Mouse (Mus musculus): Measurements from ENCODE around the gene Grik2. TPM values are rescaled to one million over a fixed set of nuclear protein-coding genes. Genes with fewer than 3 reads are reported as not detected.
"Not testable (repeated sequence)": the region's sequence is repeated elsewhere in the genome, so short reads cannot be mapped to it uniquely, and the experiment has no call there.

Gene Grik2
- polyA plus RNA-seq, 1 experiment = 0.05 TPM

DNA sequence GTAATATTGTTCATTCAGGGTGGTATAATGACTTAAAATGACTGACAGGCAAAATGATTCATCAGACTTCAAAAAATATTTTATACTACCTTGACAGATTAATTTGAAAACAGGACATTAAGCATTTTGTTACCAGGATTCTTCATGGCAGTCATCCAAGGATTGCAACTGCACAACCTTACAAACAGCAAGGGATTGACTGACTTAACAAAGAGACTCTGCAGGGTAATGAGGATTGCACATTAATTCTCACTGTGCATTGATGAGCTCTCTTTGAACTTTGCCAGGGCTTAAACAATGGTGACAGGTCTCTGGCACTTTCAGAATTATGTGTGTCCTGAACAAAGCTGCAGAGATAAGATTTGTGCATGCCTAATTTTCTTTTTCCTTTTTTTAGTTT is 466.2 kb downstream of the Grik2 start:
- no peaks in the 10 kb centered on the region for H3K4me1 ChIP-seq (replicated peaks; ENCODE audit: control insufficient read depth, insufficient read depth, low read length)
- no peak for TF ChIP-seq POLR2A (IDR thresholded peaks at IDR 0.05; ENCODE audit: control insufficient read depth, extremely low read depth, insufficient read depth, low read length, poor library complexity)
- no peak for TF ChIP-seq CTCF (IDR thresholded peaks at IDR 0.05; ENCODE audit: borderline replicate concordance, control insufficient read depth, extremely low read depth, insufficient read depth, low read length, poor library complexity)
- H3K4me3 ChIP-seq (ENCODE audit: control insufficient read depth, insufficient read depth, low read length) = no peak overlapping the region
- H3K36me3 ChIP-seq (ENCODE audit: control insufficient read depth, insufficient read depth, low read length) = no peaks in the 10 kb centered on the region
- H3K27ac ChIP-seq (ENCODE audit: control insufficient read depth, insufficient read depth, low read length) = no peak overlapping the region
- no peaks in the 10 kb centered on the region for H3K27me3 ChIP-seq (ENCODE audit: control insufficient read depth, insufficient read depth, low read length)
- no peak for DNase-seq

DNA sequence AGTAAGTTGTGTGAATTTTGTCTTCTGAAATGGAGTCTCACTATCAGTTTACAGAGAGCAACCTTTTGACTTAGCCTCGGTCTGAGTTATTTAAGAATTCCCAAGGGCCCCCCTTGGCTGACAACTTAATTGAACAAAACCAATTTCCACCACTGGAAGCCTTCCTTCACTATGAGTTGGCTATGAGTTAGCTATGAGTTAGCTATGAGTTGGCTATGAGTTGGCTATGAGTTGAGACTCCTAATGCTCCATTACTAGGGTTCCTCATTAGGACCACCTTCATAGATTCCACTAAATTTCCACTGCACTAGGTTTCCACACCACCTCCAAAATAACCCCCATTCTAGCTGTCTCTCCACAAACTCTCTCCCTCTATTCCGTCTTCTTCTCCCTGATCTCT is 468.7 kb downstream of the Grik2 start:
- no peak for TF ChIP-seq POLR2A (IDR thresholded peaks at IDR 0.05; ENCODE audit: control insufficient read depth, extremely low read depth, insufficient read depth, low read length, poor library complexity)
- no peak for TF ChIP-seq CTCF (IDR thresholded peaks at IDR 0.05; ENCODE audit: borderline replicate concordance, control insufficient read depth, extremely low read depth, insufficient read depth, low read length, poor library complexity)
- no peaks in the 10 kb centered on the region for H3K36me3 ChIP-seq (ENCODE audit: control insufficient read depth, insufficient read depth, low read length)
- H3K4me1 ChIP-seq (replicated peaks; ENCODE audit: control insufficient read depth, insufficient read depth, low read length) = no peaks in the 10 kb centered on the region
- no peak overlapping the region for H3K27ac ChIP-seq (ENCODE audit: control insufficient read depth, insufficient read depth, low read length)
- WGBS = 87% methylated on average over 2 of the region's 2 CpGs
- DNase-seq = no peak
- H3K4me3 ChIP-seq (ENCODE audit: control insufficient read depth, insufficient read depth, low read length) = no peak overlapping the region
- H3K27me3 ChIP-seq (ENCODE audit: control insufficient read depth, insufficient read depth, low read length) = no peaks in the 10 kb centered on the region

DNA sequence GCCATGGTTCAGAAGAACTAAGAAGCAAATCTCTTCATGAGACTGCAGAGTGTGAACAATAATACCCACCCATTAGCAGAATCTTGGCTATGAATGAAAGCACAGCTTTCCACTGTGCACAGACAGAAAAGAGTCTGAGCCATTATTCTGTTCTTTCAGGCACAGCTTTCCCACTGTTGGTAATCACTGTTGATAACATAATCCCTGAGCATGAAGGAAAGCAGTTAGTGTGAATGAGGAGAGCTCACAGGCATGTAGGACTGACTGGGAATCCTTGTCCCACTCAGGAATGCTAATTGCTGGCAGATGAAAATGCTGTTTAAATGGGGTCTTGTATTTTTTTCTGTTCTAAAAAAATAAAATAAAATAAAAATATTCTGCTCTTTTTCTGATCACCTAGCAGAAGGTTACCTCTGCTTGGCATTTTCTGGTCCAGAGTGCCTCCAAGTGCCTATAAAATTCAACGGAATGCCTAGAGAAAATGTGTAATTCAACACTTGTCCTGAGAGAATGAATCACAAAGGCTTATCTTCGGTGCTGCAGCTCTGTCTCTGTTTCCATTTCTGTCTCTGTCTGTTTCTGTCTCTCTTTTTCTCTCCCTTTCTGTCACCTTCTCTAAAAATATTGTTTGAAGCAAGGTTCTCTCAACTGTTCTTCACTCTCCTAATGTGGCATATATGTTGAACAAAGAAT is 532.2 kb downstream of the Grik2 start:
- no peak for DNase-seq
- no peak overlapping the region for H3K4me3 ChIP-seq (ENCODE audit: control insufficient read depth, insufficient read depth, low read length)
- no peaks in the 10 kb centered on the region for H3K36me3 ChIP-seq (ENCODE audit: control insufficient read depth, insufficient read depth, low read length)
- H3K27ac ChIP-seq (ENCODE audit: control insufficient read depth, insufficient read depth, low read length) = no peak overlapping the region
- no peaks in the 10 kb centered on the region for H3K4me1 ChIP-seq (replicated peaks; ENCODE audit: control insufficient read depth, insufficient read depth, low read length)
- no peak for TF ChIP-seq POLR2A (IDR thresholded peaks at IDR 0.05; ENCODE audit: control insufficient read depth, extremely low read depth, insufficient read depth, low read length, poor library complexity)
- TF ChIP-seq CTCF (IDR thresholded peaks at IDR 0.05; ENCODE audit: borderline replicate concordance, control insufficient read depth, extremely low read depth, insufficient read depth, low read length, poor library complexity) = no peak
- H3K27me3 ChIP-seq (ENCODE audit: control insufficient read depth, insufficient read depth, low read length) = no peaks in the 10 kb centered on the region
- WGBS = 64% methylated on average over 2 of the region's 2 CpGs

DNA sequence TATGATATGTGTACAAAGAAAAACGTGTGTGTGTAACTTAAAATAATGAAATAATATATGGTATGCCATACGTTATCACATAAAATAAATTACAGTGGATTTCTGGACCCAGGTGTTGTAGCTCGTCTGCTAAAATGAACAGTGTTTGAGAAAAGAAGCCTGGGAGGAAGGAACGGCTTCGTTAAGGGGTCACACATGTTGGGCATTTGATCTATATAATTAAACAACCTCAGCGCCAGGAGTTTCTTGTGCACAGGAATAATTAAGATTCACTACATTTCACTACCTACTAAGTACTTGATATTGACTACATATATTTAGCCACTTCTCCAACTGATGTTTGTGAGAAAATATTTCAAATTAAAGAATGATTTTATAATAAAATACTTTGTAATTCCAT is 551.2 kb downstream of the Grik2 start:
- WGBS = 88% methylated on average over 6 of the region's 6 CpGs
- H3K36me3 ChIP-seq (ENCODE audit: control insufficient read depth, insufficient read depth, low read length); H3K4me1 ChIP-seq (replicated peaks; ENCODE audit: control insufficient read depth, insufficient read depth, low read length); H3K27me3 ChIP-seq (ENCODE audit: control insufficient read depth, insufficient read depth, low read length); DNase-seq; H3K27ac ChIP-seq (ENCODE audit: control insufficient read depth, insufficient read depth, low read length); H3K4me3 ChIP-seq (ENCODE audit: control insufficient read depth, insufficient read depth, low read length): not testable (repeated sequence)

DNA sequence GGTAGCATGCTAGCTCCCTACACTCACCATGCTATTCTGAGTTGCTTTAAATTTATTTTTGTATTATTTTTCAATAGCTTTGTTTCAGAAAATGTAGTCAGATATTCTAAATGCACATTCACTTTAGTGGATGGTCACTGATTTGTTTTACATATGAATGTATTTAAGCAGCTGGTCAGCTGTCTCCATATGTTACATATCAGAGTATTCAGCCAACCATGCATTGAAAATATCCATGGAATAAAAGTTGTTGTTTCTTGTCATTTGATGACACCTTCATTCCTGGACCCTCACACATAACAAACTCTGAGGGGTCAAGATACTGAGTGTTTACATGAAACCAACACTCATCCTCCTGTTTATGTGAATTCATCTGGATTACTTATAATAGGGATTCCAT is 551.7 kb downstream of the Grik2 start:
- H3K36me3 ChIP-seq (ENCODE audit: control insufficient read depth, insufficient read depth, low read length); H3K4me1 ChIP-seq (replicated peaks; ENCODE audit: control insufficient read depth, insufficient read depth, low read length); H3K27ac ChIP-seq (ENCODE audit: control insufficient read depth, insufficient read depth, low read length); H3K27me3 ChIP-seq (ENCODE audit: control insufficient read depth, insufficient read depth, low read length); H3K4me3 ChIP-seq (ENCODE audit: control insufficient read depth, insufficient read depth, low read length); DNase-seq: not testable (repeated sequence)

DNA sequence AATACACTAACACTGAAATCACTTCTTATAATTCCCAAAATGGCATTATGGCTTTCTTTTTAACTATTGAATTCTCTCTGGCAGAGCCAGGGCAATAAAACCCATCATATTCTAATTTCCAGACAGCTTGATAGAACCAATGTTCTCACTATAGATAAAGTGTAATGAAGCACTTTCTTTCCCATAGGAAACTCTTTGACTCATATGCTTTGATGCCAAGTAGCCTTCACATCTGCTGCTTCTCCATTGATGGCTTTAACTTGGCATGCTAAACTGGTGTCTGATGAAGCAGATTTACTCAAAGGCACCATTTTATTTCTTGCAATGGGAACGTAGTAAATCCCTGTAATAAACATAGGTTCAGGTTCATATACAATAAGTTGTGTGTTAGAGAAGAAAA is 568.5 kb downstream of the Grik2 start:
- 74% methylated on average over 1 of the region's 1 CpGs for WGBS
- H3K4me3 ChIP-seq (ENCODE audit: control insufficient read depth, insufficient read depth, low read length) = no peak overlapping the region
- no peaks in the 10 kb centered on the region for H3K4me1 ChIP-seq (replicated peaks; ENCODE audit: control insufficient read depth, insufficient read depth, low read length)
- no peak for DNase-seq
- no peak for TF ChIP-seq POLR2A (IDR thresholded peaks at IDR 0.05; ENCODE audit: control insufficient read depth, extremely low read depth, insufficient read depth, low read length, poor library complexity)
- no peak for TF ChIP-seq CTCF (IDR thresholded peaks at IDR 0.05; ENCODE audit: borderline replicate concordance, control insufficient read depth, extremely low read depth, insufficient read depth, low read length, poor library complexity)
- H3K27me3 ChIP-seq (ENCODE audit: control insufficient read depth, insufficient read depth, low read length) = no peaks in the 10 kb centered on the region
- no peak overlapping the region for H3K27ac ChIP-seq (ENCODE audit: control insufficient read depth, insufficient read depth, low read length)
- no peaks in the 10 kb centered on the region for H3K36me3 ChIP-seq (ENCODE audit: control insufficient read depth, insufficient read depth, low read length)

DNA sequence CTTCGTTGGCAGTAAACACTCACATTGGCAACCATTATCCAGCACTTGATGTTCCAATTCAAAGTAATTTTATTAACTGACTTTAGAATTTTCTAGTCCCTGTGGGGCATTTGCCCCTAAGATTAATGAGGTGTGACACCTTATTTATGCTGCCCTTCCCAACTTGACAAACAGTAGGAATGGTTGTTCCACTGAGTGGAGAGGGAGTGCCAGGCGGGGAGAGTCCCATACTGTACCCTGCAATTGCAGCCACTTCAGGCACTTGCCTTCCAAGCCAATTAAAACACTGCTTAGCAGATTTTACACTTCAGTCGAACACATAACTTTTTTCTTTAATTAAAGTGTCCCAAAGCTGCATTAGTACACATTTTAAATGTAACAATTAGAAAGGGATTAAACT is 568.9 kb downstream of the Grik2 start:
- no peak overlapping the region for H3K4me3 ChIP-seq (ENCODE audit: control insufficient read depth, insufficient read depth, low read length)
- no peaks in the 10 kb centered on the region for H3K4me1 ChIP-seq (replicated peaks; ENCODE audit: control insufficient read depth, insufficient read depth, low read length)
- no peak for TF ChIP-seq POLR2A (IDR thresholded peaks at IDR 0.05; ENCODE audit: control insufficient read depth, extremely low read depth, insufficient read depth, low read length, poor library complexity)
- no peak for TF ChIP-seq CTCF (IDR thresholded peaks at IDR 0.05; ENCODE audit: borderline replicate concordance, control insufficient read depth, extremely low read depth, insufficient read depth, low read length, poor library complexity)
- no peak overlapping the region for H3K27ac ChIP-seq (ENCODE audit: control insufficient read depth, insufficient read depth, low read length)
- H3K27me3 ChIP-seq (ENCODE audit: control insufficient read depth, insufficient read depth, low read length) = no peaks in the 10 kb centered on the region
- WGBS = 70% methylated on average over 3 of the region's 3 CpGs
- no peaks in the 10 kb centered on the region for H3K36me3 ChIP-seq (ENCODE audit: control insufficient read depth, insufficient read depth, low read length)
- DNase-seq = no peak

All from thymus, adult 2 months (tissue).